In genomic region chr4:97986735-97987075, GRCm38 (mm10) we compare ENCODE assay signal across 26 mouse cellular contexts.
DNase-seq lines count a peak whose midpoint lies in the region; ATAC-seq and TF ChIP-seq lines count a peak whose summit lies in the region.
"Had no signal": no experiment of that assay in that cellular context is flagged by ENCODE, and none has a peak within 500 bp of the region (broad histone marks: within the 10 kb centered on the region; RNA-seq: fewer than 3 reads in every experiment).

No protein-coding gene starts in this region.

- no peak for TF ChIP-seq POLR2A in liver, adult 2 months (IDR thresholded peaks at IDR 0.05; ENCODE audit: extremely low read depth, insufficient read depth, low read length)

- peak; percentile 21 to 77 for DNase-seq in adrenal gland, adult (ENCODE audit: inconsistent age in 2 of 2, low spot score in 1 of 2)
- DNase-seq in adrenal gland, postnatal 36 days = no peak
- no peak for DNase-seq in heart, postnatal 25 days (ENCODE audit: low spot score)
- DNase-seq in heart, postnatal 0 days (ENCODE audit: low spot score) = no peak
- DNase-seq in heart, postnatal 36 days = no peak
- DNase-seq in liver, adult 2 months (ENCODE audit: extremely low read depth, low read depth, low spot score) = no peak
- no peak for DNase-seq in liver, embryonic 11.5 days (ENCODE audit: low spot score)
- DNase-seq: adrenal gland, postnatal 25 days; cerebellum, adult 8-10 months; cerebellum, postnatal 25 days; forebrain, postnatal 0 days; kidney, postnatal 10 days; left cerebral cortex, postnatal 4 days; right cerebral cortex, postnatal 25 days had no signal

- H3K79me2 ChIP-seq in liver, adult 2 months (ENCODE audit: control insufficient read depth, insufficient read depth, low read length) = peaks cover 10% of the 10 kb centered on the region; the same call in 1 of the 2 replicates

- no peak for ATAC-seq in heart, embryonic 12.5 days (ENCODE audit: insufficient number of reproducible peaks, low FRiP score)
- 0 out of 2 replicates have a peak, but pooled peaks have one; percentile 3 for ATAC-seq in heart, postnatal 0 days (ENCODE audit: insufficient read depth, low read depth)
- ATAC-seq in liver, embryonic 11.5 days (replicated peaks; ENCODE audit: low FRiP score) = no peak
- ATAC-seq: activated CD4-positive, CD25-positive, alpha-beta regulatory T cell, adult 4 months; forebrain, postnatal 0 days; midbrain, embryonic 16.5 days had no signal

- H3K9ac ChIP-seq in heart, embryonic 12.5 days = no peak overlapping the region
- H3K9ac ChIP-seq in heart, postnatal 0 days (replicated peaks; ENCODE audit: low read depth, low read length) = no peak overlapping the region
- no peak overlapping the region for H3K9ac ChIP-seq in liver, adult 2 months (ENCODE audit: low read depth, low read length)
- no peak overlapping the region for H3K9ac ChIP-seq in liver, embryonic 11.5 days (ENCODE audit: low read depth, low read length)
- H3K9ac ChIP-seq: embryonic facial prominence, embryonic 15.5 days; forebrain, embryonic 12.5 days; forebrain, postnatal 0 days; hindbrain, embryonic 14.5 days; liver, embryonic 14.5 days; lung, embryonic 15.5 days; stomach, embryonic 15.5 days had no signal

- H3K36me3 ChIP-seq in heart, embryonic 12.5 days = 0 out of 2 replicates have a peak, but pooled peaks cover 2% of the 10 kb centered on the region
- H3K36me3 ChIP-seq in heart, postnatal 0 days (replicated peaks; ENCODE audit: control insufficient read depth, insufficient read depth, low read length) = no peaks in the 10 kb centered on the region
- no peaks in the 10 kb centered on the region for H3K36me3 ChIP-seq in liver, adult 2 months (ENCODE audit: control insufficient read depth, insufficient read depth, low read length)
- H3K36me3 ChIP-seq in liver, embryonic 11.5 days (ENCODE audit: control insufficient read depth, insufficient read depth, low read length) = no peaks in the 10 kb centered on the region
- H3K36me3 ChIP-seq: embryonic facial prominence, embryonic 10.5 days; embryonic facial prominence, embryonic 15.5 days; lung, embryonic 15.5 days; stomach, embryonic 15.5 days had no signal

- H3K27ac ChIP-seq in heart, embryonic 12.5 days (ENCODE audit: poor library complexity, severe bottlenecking) = 0 out of 2 replicates have a peak overlapping the region, but pooled peaks have one; percentile 25
- peak overlapping the region; percentile 10 for H3K27ac ChIP-seq in heart, postnatal 0 days (ENCODE audit: low read depth)
- peak overlapping the region; percentile 54 for H3K27ac ChIP-seq in liver, adult 2 months (replicated peaks; ENCODE audit: insufficient read depth, low read depth, low read length)
- no peak overlapping the region for H3K27ac ChIP-seq in liver, embryonic 11.5 days (ENCODE audit: low read depth, low read length)
- H3K27ac ChIP-seq: embryonic facial prominence, embryonic 10.5 days; embryonic facial prominence, embryonic 15.5 days; forebrain, embryonic 12.5 days; hindbrain, embryonic 14.5 days; liver, embryonic 14.5 days; lung, embryonic 15.5 days; stomach, embryonic 15.5 days had no signal

- no peaks in the 10 kb centered on the region for H3K9me3 ChIP-seq in heart, embryonic 12.5 days (replicated peaks)
- H3K9me3 ChIP-seq in heart, postnatal 0 days (replicated peaks; ENCODE audit: control insufficient read depth, low read length) = no peaks in the 10 kb centered on the region
- H3K9me3 ChIP-seq in liver, embryonic 11.5 days (ENCODE audit: control insufficient read depth, low read length) = no peaks in the 10 kb centered on the region
- H3K9me3 ChIP-seq: embryonic facial prominence, embryonic 10.5 days; embryonic facial prominence, embryonic 15.5 days; forebrain, embryonic 12.5 days; lung, embryonic 15.5 days; stomach, embryonic 15.5 days had no signal

- no peak for TF ChIP-seq EP300 in heart, postnatal 0 days (IDR thresholded peaks at IDR 0.05; ENCODE audit: low read depth)

- WGBS in heart, embryonic 12.5 days = 53% methylated on average over 4 of the region's 4 CpGs
- WGBS in heart, postnatal 0 days = 50% methylated on average over 4 of the region's 4 CpGs
- 67% methylated on average over 4 of the region's 4 CpGs for WGBS in liver, adult 2 months
- whole genome bisulfite sequencing in liver, embryonic 11.5 days = 72% methylated on average over 4 of the region's 4 CpGs

- no peaks in the 10 kb centered on the region for H3K27me3 ChIP-seq in heart, embryonic 12.5 days (replicated peaks)
- no peaks in the 10 kb centered on the region for H3K27me3 ChIP-seq in heart, postnatal 0 days (ENCODE audit: control insufficient read depth, insufficient read depth, low read length)
- no peaks in the 10 kb centered on the region for H3K27me3 ChIP-seq in liver, adult 2 months (ENCODE audit: control insufficient read depth, insufficient read depth, low read length)
- no peaks in the 10 kb centered on the region for H3K27me3 ChIP-seq in liver, embryonic 11.5 days (replicated peaks; ENCODE audit: control insufficient read depth, insufficient read depth, low read length)
- H3K27me3 ChIP-seq: CH12.LX; embryonic facial prominence, embryonic 15.5 days; forebrain, embryonic 12.5 days; lung, embryonic 15.5 days; stomach, embryonic 15.5 days had no signal

- no peak overlapping the region for H3K4me2 ChIP-seq in heart, embryonic 12.5 days
- no peak overlapping the region for H3K4me2 ChIP-seq in heart, postnatal 0 days (ENCODE audit: low read depth, low read length)
- no peak overlapping the region for H3K4me2 ChIP-seq in liver, embryonic 11.5 days
- H3K4me2 ChIP-seq: embryonic facial prominence, embryonic 15.5 days; forebrain, embryonic 12.5 days; hindbrain, embryonic 14.5 days; lung, embryonic 15.5 days; midbrain, embryonic 11.5 days; stomach, embryonic 15.5 days had no signal

- no peak for TF ChIP-seq CTCF in heart, postnatal 0 days (IDR thresholded peaks at IDR 0.05; ENCODE audit: low read depth)
- no peak for TF ChIP-seq CTCF in liver, adult 2 months (IDR thresholded peaks at IDR 0.05; ENCODE audit: low read depth, low read length)

- no peak overlapping the region for H3K4me3 ChIP-seq in heart, embryonic 12.5 days
- H3K4me3 ChIP-seq in heart, postnatal 0 days (ENCODE audit: low read depth, low read length) = no peak overlapping the region
- H3K4me3 ChIP-seq in liver, adult 2 months (ENCODE audit: insufficient read depth, low read depth, low read length) = no peak overlapping the region
- H3K4me3 ChIP-seq in liver, embryonic 11.5 days (ENCODE audit: low read depth, low read length) = no peak overlapping the region
- H3K4me3 ChIP-seq: embryonic facial prominence, embryonic 10.5 days; embryonic facial prominence, embryonic 15.5 days; forebrain, embryonic 12.5 days; lung, embryonic 15.5 days; stomach, embryonic 15.5 days had no signal

- peaks cover 35% of the 10 kb centered on the region for H3K4me1 ChIP-seq in heart, embryonic 12.5 days (replicated peaks)
- H3K4me1 ChIP-seq in heart, postnatal 0 days (ENCODE audit: control insufficient read depth, insufficient read depth) = peaks cover 35% of the 10 kb centered on the region
- peaks cover 28% of the 10 kb centered on the region for H3K4me1 ChIP-seq in liver, adult 2 months (ENCODE audit: control insufficient read depth, insufficient read depth, low read length)
- H3K4me1 ChIP-seq in liver, embryonic 11.5 days (replicated peaks; ENCODE audit: control insufficient read depth, insufficient read depth, low read length) = no peaks in the 10 kb centered on the region

- intact Hi-C loops in heart, postnatal 25 days (cut with DNase I) = no loop called here
- intact Hi-C loops in heart, postnatal 36 days (cut with DNase I) = no loop called here

Comparison
In these comparisons a context has a peak if more than half of its experiments do, and no peak if none do; other contexts are left out.
1. DNase-seq: peak in adrenal gland, adult (2 of 2); none in adrenal gland, postnatal 36 days (0 of 2), heart, postnatal 25 days (single experiment), heart, postnatal 0 days (single experiment), heart, postnatal 36 days (0 of 2), liver, adult 2 months (single experiment) and liver, embryonic 11.5 days (single experiment).